Mouse (Mus musculus) heart, adult 2 months (tissue): ENCODE measurements around the gene Cd82.

ENCODE experiments used
- CTCF ChIP-seq: fragments of 200-600 bp; IDR thresholded peaks from 2 replicates; pipeline ENCODE4 v1.8.1; 2022; ENCODE audit warnings: antibody characterized with exemption, mild to moderate bottlenecking, moderate library complexity
- EP300 ChIP-seq: fragments of 200-500 bp; IDR thresholded peaks from 2 replicates; pipeline ENCODE4 v1.6.1; 2011; ENCODE audit warnings: low read depth, low read length, control low read depth; ENCODE audit not compliant: insufficient read depth
- POLR2A ChIP-seq: fragments of 200-500 bp; IDR thresholded peaks from 2 replicates; pipeline ENCODE4 v1.6.1; 2011; ENCODE audit warnings: mild to moderate bottlenecking, low read depth, low read length, control low read depth; ENCODE audit not compliant: insufficient read depth

DNA sequence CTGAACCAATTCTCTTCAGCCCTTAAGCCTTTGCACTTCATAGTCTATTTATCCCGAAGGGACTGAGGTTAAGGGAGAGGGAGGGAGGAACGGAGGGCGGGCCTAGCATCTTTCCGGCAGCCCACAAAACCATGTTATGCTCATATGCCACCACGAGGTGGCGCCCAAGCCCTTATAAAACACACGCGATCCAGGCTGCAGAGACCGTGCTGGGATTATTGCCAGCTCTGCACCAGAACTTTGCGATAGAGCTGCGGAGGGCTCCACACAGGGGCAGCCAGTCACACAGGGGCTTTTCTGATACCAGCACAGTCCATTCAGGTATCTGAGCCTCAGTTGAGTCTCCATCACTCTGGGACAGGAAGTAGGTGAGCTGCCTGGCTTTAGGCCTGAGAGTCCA lies 12.1 kb upstream of the Cd82 start:
- TF ChIP-seq POLR2A, result no peak
- peak; percentile 91 for TF ChIP-seq CTCF
- peak; percentile 90 for TF ChIP-seq EP300
